31 mouse cellular contexts compared by ENCODE assay signal in the genomic region with DNA sequence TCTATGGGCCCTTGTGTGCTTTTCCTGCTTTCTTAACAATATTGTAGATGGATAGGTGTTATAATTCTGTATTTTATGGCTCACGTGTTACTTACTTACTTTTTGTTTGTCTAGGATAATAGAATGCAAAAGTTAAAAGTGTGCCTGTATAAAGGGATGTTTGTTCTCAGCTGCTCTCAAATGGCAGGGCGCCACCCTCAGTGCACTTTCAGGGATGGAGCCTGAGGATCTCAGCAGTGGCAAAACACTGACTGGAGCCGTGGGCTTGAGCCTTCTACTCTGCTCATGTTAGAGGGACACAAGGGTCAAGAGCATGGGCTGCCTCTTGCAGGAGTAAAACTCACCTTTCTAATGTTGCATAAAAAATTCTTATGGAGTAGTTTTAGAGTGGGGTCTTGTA. TPM values are rescaled to one million over a fixed set of nuclear protein-coding genes. Genes with fewer than 3 reads are reported as not detected.
DNase-seq lines count a peak whose midpoint lies in the region; ATAC-seq and TF ChIP-seq lines count a peak whose summit lies in the region.
"Had no signal": no experiment of that assay in that cellular context is flagged by ENCODE, and none has a peak within 500 bp of the region (broad histone marks: within the 10 kb centered on the region; RNA-seq: fewer than 3 reads in every experiment).

No protein-coding gene starts in this region.

- no peaks in the 10 kb centered on the region for H3K36me3 ChIP-seq in kidney, embryonic 16.5 days (ENCODE audit: insufficient read depth, low read length)
- H3K36me3 ChIP-seq in liver, adult 2 months (ENCODE audit: control insufficient read depth, insufficient read depth, low read length), result peaks cover 4% of the 10 kb centered on the region; the same call in 1 of the 2 replicates
- no peaks in the 10 kb centered on the region for H3K36me3 ChIP-seq in liver, embryonic 12.5 days
- H3K36me3 ChIP-seq: embryonic facial prominence, embryonic 10.5 days; embryonic facial prominence, embryonic 13.5 days; forebrain, embryonic 12.5 days; forebrain, embryonic 15.5 days; heart, embryonic 12.5 days; heart, embryonic 15.5 days; hindbrain, embryonic 10.5 days had no signal

- no peaks in the 10 kb centered on the region for H3K4me1 ChIP-seq in kidney, embryonic 16.5 days (ENCODE audit: insufficient read depth, low read length)
- H3K4me1 ChIP-seq in liver, adult 2 months (ENCODE audit: control insufficient read depth, insufficient read depth, low read length), result peaks cover 8% of the 10 kb centered on the region; the same call in 1 of the 2 replicates
- no peaks in the 10 kb centered on the region for H3K4me1 ChIP-seq in liver, embryonic 12.5 days
- H3K4me1 ChIP-seq: embryonic facial prominence, embryonic 10.5 days; embryonic facial prominence, embryonic 13.5 days; forebrain, embryonic 12.5 days; forebrain, embryonic 15.5 days; heart, embryonic 12.5 days; heart, embryonic 15.5 days; hindbrain, embryonic 10.5 days had no signal

- no peak overlapping the region for H3K9ac ChIP-seq in kidney, embryonic 16.5 days (replicated peaks; ENCODE audit: low read length)
- no peak overlapping the region for H3K9ac ChIP-seq in liver, adult 2 months (ENCODE audit: low read depth, low read length)
- no peak overlapping the region for H3K9ac ChIP-seq in liver, embryonic 12.5 days
- H3K9ac ChIP-seq: embryonic facial prominence, embryonic 13.5 days; forebrain, embryonic 12.5 days; forebrain, embryonic 15.5 days; heart, embryonic 12.5 days; heart, embryonic 15.5 days had no signal

- TF ChIP-seq CTCF in liver, adult 2 months (IDR thresholded peaks at IDR 0.05; ENCODE audit: low read depth, low read length), result peak; percentile 17; the same call in 1 of the 2 replicates

- no peak overlapping the region for H3K4me2 ChIP-seq in kidney, embryonic 16.5 days (replicated peaks; ENCODE audit: low read depth, low read length)
- no peak overlapping the region for H3K4me2 ChIP-seq in liver, embryonic 12.5 days
- H3K4me2 ChIP-seq: embryonic facial prominence, embryonic 13.5 days; forebrain, embryonic 12.5 days; forebrain, embryonic 15.5 days; heart, embryonic 12.5 days; heart, embryonic 15.5 days had no signal

- ATAC-seq in kidney, embryonic 16.5 days (ENCODE audit: low FRiP score, low TSS enrichment), result no peak
- no peak for ATAC-seq in liver, embryonic 12.5 days
- ATAC-seq: activated CD4-positive, CD25-positive, alpha-beta regulatory T cell, adult 4 months; forebrain, embryonic 15.5 days had no signal

- H3K27me3 ChIP-seq in kidney, embryonic 16.5 days (ENCODE audit: insufficient read depth, low read length), result no peaks in the 10 kb centered on the region
- no peaks in the 10 kb centered on the region for H3K27me3 ChIP-seq in liver, adult 2 months (ENCODE audit: control insufficient read depth, insufficient read depth, low read length)
- no peaks in the 10 kb centered on the region for H3K27me3 ChIP-seq in liver, embryonic 12.5 days (replicated peaks)
- H3K27me3 ChIP-seq: embryonic facial prominence, embryonic 13.5 days; forebrain, embryonic 12.5 days; forebrain, embryonic 15.5 days; heart, embryonic 12.5 days; heart, embryonic 15.5 days had no signal

- no peaks in the 10 kb centered on the region for H3K9me3 ChIP-seq in kidney, embryonic 16.5 days (ENCODE audit: low read length)
- no peaks in the 10 kb centered on the region for H3K9me3 ChIP-seq in liver, embryonic 12.5 days (replicated peaks)
- H3K9me3 ChIP-seq: embryonic facial prominence, embryonic 10.5 days; embryonic facial prominence, embryonic 13.5 days; forebrain, embryonic 12.5 days; forebrain, embryonic 15.5 days; heart, embryonic 12.5 days; heart, embryonic 15.5 days; hindbrain, embryonic 10.5 days had no signal

- WGBS in kidney, embryonic 16.5 days, result 82% methylated on average over 3 of the region's 3 CpGs
- WGBS in liver, adult 2 months, result 17% methylated on average over 3 of the region's 3 CpGs
- 56% methylated on average over 3 of the region's 3 CpGs for whole genome bisulfite sequencing in liver, embryonic 12.5 days (ENCODE audit: insufficient replicate concordance)

- TF ChIP-seq POLR2A in liver, adult 2 months (IDR thresholded peaks at IDR 0.05; ENCODE audit: extremely low read depth, insufficient read depth, low read length), result no peak

- no peak overlapping the region for H3K4me3 ChIP-seq in kidney, embryonic 16.5 days (ENCODE audit: low read length)
- peak overlapping the region; percentile 3; the same call in 1 of the 2 replicates for H3K4me3 ChIP-seq in liver, adult 2 months (ENCODE audit: insufficient read depth, low read depth, low read length)
- H3K4me3 ChIP-seq in liver, embryonic 12.5 days, result no peak overlapping the region
- H3K4me3 ChIP-seq: embryonic facial prominence, embryonic 10.5 days; embryonic facial prominence, embryonic 13.5 days; erythroblast, embryonic 14.5 days; forebrain, embryonic 12.5 days; forebrain, embryonic 15.5 days; heart, embryonic 12.5 days; heart, embryonic 15.5 days; hindbrain, embryonic 10.5 days had no signal

- H3K27ac ChIP-seq in kidney, embryonic 16.5 days (ENCODE audit: low read length), result no peak overlapping the region
- no peak overlapping the region for H3K27ac ChIP-seq in liver, adult 2 months (replicated peaks; ENCODE audit: insufficient read depth, low read depth, low read length)
- no peak overlapping the region for H3K27ac ChIP-seq in liver, embryonic 12.5 days
- H3K27ac ChIP-seq: embryonic facial prominence, embryonic 10.5 days; embryonic facial prominence, embryonic 13.5 days; forebrain, embryonic 12.5 days; forebrain, embryonic 15.5 days; heart, embryonic 15.5 days; hindbrain, embryonic 10.5 days had no signal

- DNase-seq in kidney, adult 11 months, result peak; percentile 27
- peak; percentile 56 for DNase-seq in liver, adult 2 months (ENCODE audit: extremely low read depth, low read depth, low spot score)
- DNase-seq in kidney, postnatal 25 days, result peak; percentile 54 to 63
- no peak for DNase-seq in thymus, postnatal 10 days (ENCODE audit: low spot score in 2 of 2)
- DNase-seq in layer of hippocampus, adult 9-11 months, result no peak
- DNase-seq: adrenal gland, adult 8-10 months; adrenal gland, postnatal 25 days; cerebellum, adult 11-12 months; cerebellum, adult 8-10 months; cerebellum, postnatal 10 days; cerebellum, postnatal 36 days; embryo, embryonic 11 days; gastrocnemius, postnatal 25 days; heart, adult 18-20 months; heart, postnatal 10 days; heart, postnatal 36 days had no signal

- H3K79me2 ChIP-seq in liver, adult 2 months (ENCODE audit: control insufficient read depth, insufficient read depth, low read length), result peaks cover 2% of the 10 kb centered on the region; the same call in 1 of the 2 replicates

RNA-seq across cellular contexts. Expression of gene Ugt3a2, which starts 1.7 kb away (rescaled TPM):
- polyA plus RNA-seq in kidney, embryonic 16.5 days (2015; fragmentation: Nextera tagmentation; extraction: Ambion mirVana), result 1.1 and 2.9 TPM in 2 replicates
- 340 and 468 TPM in 2 replicates for total RNA-seq in liver, adult 2 months (2014; rRNA removed)
- polyA plus RNA-seq in liver, adult 2 months (2012; rRNA removed), result 218 and 268 TPM in 2 replicates
- polyA plus RNA-seq in liver, embryonic 12.5 days (2016; fragmentation: Nextera tagmentation; extraction: Ambion mirVana), result 0.07 and 0.12 TPM in 2 replicates
- total RNA-seq: ES-E14; gastrocnemius, adult 8-10 months; gastrocnemius, postnatal 25 days; heart, adult 18-20 months; heart, postnatal 10 days; heart, postnatal 36 days had no signal
- polyA plus RNA-seq: activated CD4-positive, CD25-positive, alpha-beta regulatory T cell, adult 4 months; brain, embryonic 14.5 days; cortical plate, adult 2 months; embryonic facial prominence, embryonic 10.5 days; embryonic facial prominence, embryonic 13.5 days; erythroblast, embryonic 14.5 days; forebrain, embryonic 12.5 days; forebrain, embryonic 15.5 days; heart, embryonic 12.5 days; heart, embryonic 15.5 days; hindbrain, embryonic 10.5 days had no signal

Comparison
In these comparisons a context has a peak if more than half of its experiments do, and no peak if none do; other contexts are left out.
1. RNA of gene Ugt3a2, which starts 1.7 kb away (polyA plus RNA-seq): 218 to 268 TPM in liver, adult 2 months; 1.1 to 2.9 TPM in kidney, embryonic 16.5 days and 0.07 to 0.12 TPM in liver, embryonic 12.5 days; every median in the first group is over 10 times any median in the second.
2. DNase-seq: peak in kidney, adult 11 months (single experiment), liver, adult 2 months (single experiment) and kidney, postnatal 25 days (2 of 2); none in thymus, postnatal 10 days (0 of 2) and layer of hippocampus, adult 9-11 months (single experiment).